Mouse (Mus musculus) heart, embryonic 11.5 days (tissue): ENCODE data around the gene Pcgf5. TPM values are rescaled to one million over a fixed set of nuclear protein-coding genes. Genes with fewer than 3 reads are reported as not detected.

Experiments
- ATAC-seq: fragments of 200-750 bp; cut with Nextera tagmentation; replicated peaks from 2 replicates; pipeline ENCODE4 v1.8.0; 2017; ENCODE audit warnings: moderate library complexity; ENCODE audit not compliant: insufficient number of reproducible peaks, low FRiP score, low TSS enrichment
- H3K27ac ChIP-seq: fragments of 300-500 bp; sonication (generic); 2 replicates; pipeline ENCODE4 v1.5.1; 2014; ENCODE audit warnings: mild to moderate bottlenecking, low read depth, low read length
- H3K27me3 ChIP-seq: fragments of 300-500 bp; sonication (generic); 2 replicates; pipeline ENCODE4 v1.6.1; 2014; ENCODE audit warnings: mild to moderate bottlenecking, low read length, mixed read lengths; ENCODE audit not compliant: control insufficient read depth, insufficient read depth
- H3K36me3 ChIP-seq: fragments of 300-500 bp; sonication (generic); 2 replicates; pipeline ENCODE4 v1.6.1; 2014; ENCODE audit warnings: mild to moderate bottlenecking, low read length, moderate library complexity, mixed read lengths; ENCODE audit not compliant: control insufficient read depth, insufficient read depth
- H3K4me1 ChIP-seq: fragments of 300-500 bp; sonication (generic); 2 replicates; pipeline ENCODE4 v1.6.1; 2014; ENCODE audit warnings: low read length; ENCODE audit not compliant: control insufficient read depth, insufficient read depth
- H3K4me2 ChIP-seq: fragments of 300-500 bp; sonication (generic); 2 replicates; pipeline ENCODE4 v1.6.1; 2014; ENCODE audit warnings: mild to moderate bottlenecking, moderate library complexity
- H3K4me3 ChIP-seq: fragments of 300-500 bp; sonication (generic); 2 replicates; pipeline ENCODE4 v1.5.1; 2014; ENCODE audit warnings: low read depth, low read length
- H3K9ac ChIP-seq: fragments of 300-500 bp; sonication (generic); 2 replicates; pipeline ENCODE4 v1.6.1; 2014; ENCODE audit warnings: mild to moderate bottlenecking, low read depth, low read length, moderate library complexity
- H3K9me3 ChIP-seq: fragments of 300-500 bp; sonication (generic); replicated peaks from 2 replicates; pipeline ENCODE4 v1.6.1; 2016; ENCODE audit warnings: low read length; ENCODE audit not compliant: control insufficient read depth
- WGBS: fragments of 180-500 bp; shearing (Covaris S2); extraction: QIAGEN DNeasy Blood & Tissue Kit; methylation state at CpG from one replicate; pipeline ENCODE4 v1.1.7; 2014; ENCODE audit not compliant: insufficient replicate concordance; 5-methylcytosine and 5-hydroxymethylcytosine counted together
- polyA plus RNA-seq: library from polyadenylated mRNA; unstranded; fragments of >200 nt; fragmentation: Nextera tagmentation; extraction: Ambion mirVana; gene quantifications from 2 replicates; pipeline ENCODE4 v1.2.1, GENCODE M21; 2014

Pcgf5 gene
- polyA plus RNA-seq, 1 experiment from 2014 or later: 40.6 TPM

- Histone ChIP-seq H3K4me2 (peak overlapping the region; percentile 76), H3K36me3 (0 out of 2 replicates have a peak, but pooled peaks cover 4% of the 10 kb centered on the region), H3K9me3 (no peaks in the 10 kb centered on the region), H3K9ac (0 out of 2 replicates have a peak overlapping the region, but pooled peaks have one; percentile 34), H3K27me3 (no peaks in the 10 kb centered on the region), H3K27ac (peak overlapping the region; percentile 57; the same call in 1 of the 2 replicates), H3K4me1 (peaks cover 8% of the 10 kb centered on the region), H3K4me3 (peak overlapping the region; percentile 79)
- ATAC-seq: no peak
- WGBS: 38% methylated on average over 10 of the region's 10 CpGs
These were observed 60.4 kb downstream of the Pcgf5 start for GRCm38 (mm10) chr19:36408352-36409100.

- H3K27me3 ChIP-seq: no peaks in the 10 kb centered on the region
- under 1% methylated on average over 44 of the region's 53 CpGs for WGBS
- H3K4me1 ChIP-seq: peaks cover 8% of the 10 kb centered on the region
- peak overlapping the region; percentile 76 for H3K4me2 ChIP-seq
- H3K9ac ChIP-seq: peak overlapping the region; percentile 91; the same call in 1 of the 2 replicates
- peak; percentile 98 for ATAC-seq
- 0 out of 2 replicates have a peak, but pooled peaks cover 4% of the 10 kb centered on the region for H3K36me3 ChIP-seq
- H3K9me3 ChIP-seq: no peaks in the 10 kb centered on the region
- H3K4me3 ChIP-seq: peak overlapping the region; percentile 79
- peak overlapping the region; percentile 86 for H3K27ac ChIP-seq
These were observed 61.3 kb downstream of the Pcgf5 start for GRCm38 (mm10) chr19:36409280-36409860.

GRCm38 (mm10) chr19:36409861-36410392, 61.8 kb downstream of the Pcgf5 start:
- Histone ChIP-seq H3K4me2 (peak overlapping the region; percentile 76), H3K4me1 (peaks cover 8% of the 10 kb centered on the region), H3K9ac (peak overlapping the region; percentile 91), H3K36me3 (0 out of 2 replicates have a peak, but pooled peaks cover 4% of the 10 kb centered on the region), H3K9me3 (no peaks in the 10 kb centered on the region), H3K27ac (peak overlapping the region; percentile 86), H3K4me3 (peak overlapping the region; percentile 79), H3K27me3 (no peaks in the 10 kb centered on the region)
- WGBS: under 1% methylated on average over 69 of the region's 82 CpGs
- ATAC-seq: peak; percentile 73

GRCm38 (mm10) chr19:36419885-36420284, 71.8 kb downstream of the Pcgf5 start:
- no peak for ATAC-seq
- Histone ChIP-seq H3K36me3 (no peaks in the 10 kb centered on the region), H3K4me1 (0 out of 2 replicates have a peak, but pooled peaks cover 3% of the 10 kb centered on the region), H3K27ac (no peak overlapping the region), H3K9ac (no peak overlapping the region), H3K4me2 (no peak overlapping the region), H3K9me3 (no peaks in the 10 kb centered on the region), H3K4me3 (no peak overlapping the region), H3K27me3 (no peaks in the 10 kb centered on the region)

- no peak overlapping the region for H3K27ac ChIP-seq
- no peak overlapping the region for H3K9ac ChIP-seq
- H3K9me3 ChIP-seq: no peaks in the 10 kb centered on the region
- H3K4me2 ChIP-seq: no peak overlapping the region
- WGBS: 92% methylated on average over 7 of the region's 7 CpGs
- H3K4me1 ChIP-seq: no peaks in the 10 kb centered on the region
- H3K4me3 ChIP-seq: no peak overlapping the region
- ATAC-seq: no peak
- H3K27me3 ChIP-seq: no peaks in the 10 kb centered on the region
- H3K36me3 ChIP-seq: no peaks in the 10 kb centered on the region
These were observed 79.2 kb downstream of the Pcgf5 start for GRCm38 (mm10) chr19:36427195-36427876.

GRCm38 (mm10) chr19:36428116-36428515, 80.0 kb downstream of the Pcgf5 start:
- Histone ChIP-seq H3K4me3 (no peak overlapping the region), H3K9ac (no peak overlapping the region), H3K4me1 (no peaks in the 10 kb centered on the region), H3K36me3 (no peaks in the 10 kb centered on the region), H3K27ac (no peak overlapping the region), H3K27me3 (no peaks in the 10 kb centered on the region), H3K9me3 (no peaks in the 10 kb centered on the region), H3K4me2 (no peak overlapping the region)
- WGBS: 72% methylated on average over 4 of the region's 4 CpGs
- ATAC-seq: no peak

- Histone ChIP-seq H3K9me3 (no peaks in the 10 kb centered on the region), H3K36me3 (no peaks in the 10 kb centered on the region), H3K27me3 (no peaks in the 10 kb centered on the region), H3K9ac (no peak overlapping the region), H3K4me2 (no peak overlapping the region), H3K4me1 (no peaks in the 10 kb centered on the region), H3K27ac (no peak overlapping the region), H3K4me3 (no peak overlapping the region)
- WGBS: 80% methylated on average over 1 of the region's 1 CpGs
- no peak for ATAC-seq
These were observed 81.2 kb downstream of the Pcgf5 start for GRCm38 (mm10) chr19:36429354-36429753.

- 38% methylated on average over 3 of the region's 3 CpGs for WGBS
- no peak for ATAC-seq
- 0 out of 2 replicates have a peak, but pooled peaks cover 4% of the 10 kb centered on the region for H3K4me1 ChIP-seq
- H3K4me2 ChIP-seq: no peak overlapping the region
- H3K36me3 ChIP-seq: no peaks in the 10 kb centered on the region
- no peaks in the 10 kb centered on the region for H3K9me3 ChIP-seq
- H3K27ac ChIP-seq: no peak overlapping the region
- no peaks in the 10 kb centered on the region for H3K27me3 ChIP-seq
- H3K9ac ChIP-seq: no peak overlapping the region
- no peak overlapping the region for H3K4me3 ChIP-seq
These were observed 85.1 kb downstream of the Pcgf5 start for GRCm38 (mm10) chr19:36433161-36433560.
